Mouse (Mus musculus): ENCODE results near the gene Ralb.

DNA sequence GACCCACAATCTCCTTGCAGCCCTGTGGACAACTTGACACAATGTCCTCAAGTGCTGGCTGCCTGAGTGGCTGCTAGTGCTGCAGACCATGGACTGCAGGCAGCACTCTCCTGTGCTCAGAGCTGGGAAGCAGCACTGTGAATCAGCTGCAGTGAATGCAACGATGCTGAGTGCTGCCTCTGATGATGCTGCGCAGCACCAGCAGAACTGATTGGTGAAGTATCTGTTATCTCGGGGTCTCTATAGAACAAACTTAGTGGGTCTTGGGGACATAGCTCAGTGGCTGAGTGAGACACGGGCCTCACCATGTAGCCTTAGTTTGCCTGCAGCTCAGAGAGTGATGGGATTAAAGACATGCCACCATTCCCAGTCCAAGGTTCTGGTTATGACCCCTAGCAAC is 41.1 kb upstream of the Ralb start:
- TF ChIP-seq POLR2A (IDR thresholded peaks at IDR 0.05; ENCODE audit: extremely low read depth, insufficient read depth, low read length), result no peak
- no peak for TF ChIP-seq CTCF (IDR thresholded peaks at IDR 0.05; ENCODE audit: extremely low read depth, insufficient read depth, low read length)
